Mouse (Mus musculus) midbrain, embryonic 12.5 days (tissue): ENCODE measurements around the gene Glo1. TPM values are rescaled to one million over a fixed set of nuclear protein-coding genes. Genes with fewer than 3 reads are reported as not detected.
"Not testable (repeated sequence)": the region's sequence is repeated elsewhere in the genome, so short reads cannot be mapped to it uniquely, and the experiment has no call there.

Experiments used
- ATAC-seq: fragments of 200-750 bp; cut with Nextera tagmentation; 2 replicates; pipeline ENCODE4 v1.8.0; 2017; ENCODE audit warnings: low read depth, moderate TSS enrichment, moderate library complexity; ENCODE audit not compliant: low FRiP score
- H3K27ac ChIP-seq: fragments of 300-500 bp; sonication (generic); replicated peaks from 2 replicates; pipeline ENCODE4 v1.5.1; 2016; ENCODE audit warnings: mild to moderate bottlenecking
- H3K27me3 ChIP-seq: fragments of 300-500 bp; sonication (generic); 2 replicates; pipeline ENCODE4 v1.6.1; 2016; ENCODE audit warnings: mild to moderate bottlenecking
- H3K36me3 ChIP-seq: fragments of 300-500 bp; sonication (generic); 2 replicates; pipeline ENCODE4 v1.6.1; 2016
- H3K4me1 ChIP-seq: fragments of 300-500 bp; sonication (generic); 2 replicates; pipeline ENCODE4 v1.6.1; 2016
- H3K4me2 ChIP-seq: fragments of 300-500 bp; sonication (generic); replicated peaks from 2 replicates; pipeline ENCODE4 v1.6.1; 2016; ENCODE audit warnings: mild to moderate bottlenecking, moderate library complexity
- H3K4me3 ChIP-seq: fragments of 300-500 bp; sonication (generic); 2 replicates; pipeline ENCODE4 v1.5.1; 2016; ENCODE audit warnings: mild to moderate bottlenecking
- H3K9ac ChIP-seq: fragments of 300-500 bp; sonication (generic); replicated peaks from 2 replicates; pipeline ENCODE4 v1.6.1; 2016; ENCODE audit warnings: mild to moderate bottlenecking, moderate library complexity
- H3K9me3 ChIP-seq: fragments of 300-500 bp; sonication (generic); 2 replicates; pipeline ENCODE4 v1.6.1; 2016; ENCODE audit warnings: mild to moderate bottlenecking
- WGBS: fragments of 180-500 bp; shearing (Covaris S2); methylation state at CpG from one replicate; pipeline ENCODE4 v1.1.7; 2016; 5-methylcytosine and 5-hydroxymethylcytosine counted together
- polyA plus RNA-seq: library from polyadenylated mRNA; unstranded; fragments of >200 nt; fragmentation: Nextera tagmentation; extraction: Ambion mirVana; gene quantifications from 2 replicates; pipeline ENCODE4 v1.2.1, GENCODE M21; 2016

Gene Glo1
- polyA plus RNA-seq: 207 and 215 TPM in 2 replicates

DNA sequence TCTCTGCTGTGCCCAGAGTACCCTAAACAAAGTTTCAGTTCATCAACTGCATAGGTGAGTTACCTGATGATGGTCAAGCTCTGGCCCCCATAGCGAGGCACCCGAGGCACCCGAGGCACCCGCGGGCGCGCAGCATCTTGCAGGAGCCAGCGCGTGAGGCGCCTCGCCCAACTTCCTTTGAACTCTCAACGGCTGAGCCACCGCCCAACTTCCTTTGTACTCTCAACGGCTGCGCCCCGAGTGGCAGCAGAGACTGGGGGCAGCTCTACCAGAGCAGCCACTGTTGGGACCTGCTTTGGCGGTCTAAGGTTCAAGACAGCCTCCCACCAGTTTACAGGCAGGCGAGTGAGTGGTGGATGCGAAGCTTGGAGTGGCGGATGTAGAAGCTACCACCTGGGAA lies at the start of gene Glo1:
Gene Glo1 (minus strand): TSS at position 153 of the 400 bp plus-strand sequence.
- ATAC-seq, H3K4me1 ChIP-seq, H3K4me3 ChIP-seq, H3K36me3 ChIP-seq, H3K27ac ChIP-seq, H3K27me3 ChIP-seq, H3K4me2 ChIP-seq, H3K9ac ChIP-seq, H3K9me3 ChIP-seq: not testable (repeated sequence)
- whole genome bisulfite sequencing: no CpG with 5 or more reads among the region's 20 CpGs

DNA sequence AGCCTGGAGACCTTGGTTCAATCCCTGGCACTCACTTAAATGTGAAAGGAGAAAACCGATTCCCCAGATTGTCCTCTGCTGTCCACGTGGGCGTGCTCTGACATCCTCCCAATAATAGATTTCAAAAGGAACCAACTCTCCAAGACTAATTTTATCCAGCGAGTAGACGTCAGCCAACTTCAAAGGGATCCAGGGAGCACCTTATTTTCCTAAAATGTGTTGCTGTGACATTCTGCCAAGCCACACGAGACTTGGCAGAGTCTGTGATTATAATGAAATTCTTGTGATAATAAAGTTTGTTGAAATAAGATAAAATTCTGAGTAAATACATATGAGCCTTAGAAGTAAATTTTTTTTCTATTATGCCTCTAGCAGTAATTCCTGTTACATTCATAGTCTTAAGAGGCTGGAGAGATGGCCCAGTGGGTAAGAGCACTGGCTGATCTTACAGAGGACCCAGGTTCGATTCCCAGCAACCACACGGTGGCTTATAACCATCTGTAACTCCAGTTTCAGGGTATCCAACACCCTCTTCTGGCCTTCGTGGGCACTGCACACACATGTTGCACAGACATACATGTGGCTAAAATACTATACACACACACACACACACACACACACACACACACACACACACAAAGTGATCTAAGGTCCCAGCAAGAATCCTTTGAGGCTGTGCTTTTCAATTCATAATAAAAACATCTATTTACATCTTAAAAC lies 48.5 kb upstream of the Glo1 start:
- Histone ChIP-seq H3K9me3 (no peaks in the 10 kb centered on the region), H3K27me3 (no peaks in the 10 kb centered on the region), H3K4me2 (no peak overlapping the region), H3K4me1 (0 out of 2 replicates have a peak, but pooled peaks cover 4% of the 10 kb centered on the region), H3K9ac (no peak overlapping the region), H3K4me3 (no peak overlapping the region), H3K27ac (no peak overlapping the region), H3K36me3 (no peaks in the 10 kb centered on the region)
- WGBS: 91% methylated on average over 9 of the region's 9 CpGs
- ATAC-seq: no peak

DNA sequence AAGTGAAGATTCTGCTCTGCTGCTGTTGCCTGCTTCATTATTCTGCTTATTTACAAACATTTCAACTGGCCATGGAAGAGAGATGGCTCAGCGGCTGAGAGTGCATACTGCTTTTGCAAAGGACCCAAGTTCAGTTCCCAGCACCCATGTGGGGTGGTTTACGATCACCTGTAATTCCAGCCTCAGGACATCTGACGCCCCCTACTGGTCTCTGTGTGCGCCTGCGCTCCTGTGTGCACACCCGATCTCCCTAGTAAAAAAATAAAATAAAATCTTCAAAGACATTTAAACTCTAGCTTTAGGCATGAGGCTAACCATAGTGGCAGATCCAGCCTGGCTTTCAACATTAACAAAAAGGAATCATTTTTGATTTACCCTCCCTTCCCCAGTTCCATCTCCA lies 46.4 kb upstream of the Glo1 start:
- ATAC-seq: no peak
- WGBS: 89% methylated on average over 6 of the region's 6 CpGs
- no peaks in the 10 kb centered on the region for H3K36me3 ChIP-seq
- no peak overlapping the region for H3K9ac ChIP-seq
- no peak overlapping the region for H3K4me2 ChIP-seq
- 0 out of 2 replicates have a peak, but pooled peaks cover 4% of the 10 kb centered on the region for H3K4me1 ChIP-seq
- H3K9me3 ChIP-seq: no peaks in the 10 kb centered on the region
- no peak overlapping the region for H3K4me3 ChIP-seq
- H3K27me3 ChIP-seq: no peaks in the 10 kb centered on the region
- H3K27ac ChIP-seq: peak overlapping the region; percentile 16; the same call in 1 of the 2 replicates

DNA sequence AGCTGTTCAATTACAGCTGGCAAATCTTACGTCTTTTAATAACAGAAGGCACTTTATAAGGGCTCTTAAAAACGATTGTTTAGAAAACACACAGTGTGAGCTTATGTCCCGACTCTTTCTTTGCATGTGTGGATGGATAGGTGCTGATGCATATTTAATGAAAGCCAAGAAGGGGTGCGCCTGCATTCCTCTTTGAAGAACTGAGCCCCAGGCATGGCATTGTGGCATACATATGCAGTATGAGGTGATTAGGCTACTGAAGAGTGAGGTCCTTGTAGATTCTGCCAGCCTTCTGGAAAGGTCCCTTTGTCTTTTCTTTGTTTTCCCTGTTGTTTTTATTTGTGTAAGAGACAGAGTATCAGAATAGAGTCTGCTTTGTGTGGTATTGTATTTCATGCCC lies 45.9 kb upstream of the Glo1 start:
- Histone ChIP-seq H3K4me3 (no peak overlapping the region), H3K4me2 (no peak overlapping the region), H3K36me3 (no peaks in the 10 kb centered on the region), H3K9me3 (no peaks in the 10 kb centered on the region), H3K9ac (no peak overlapping the region), H3K27ac (peak overlapping the region; percentile 16), H3K27me3 (no peaks in the 10 kb centered on the region), H3K4me1 (0 out of 2 replicates have a peak, but pooled peaks cover 4% of the 10 kb centered on the region)
- WGBS: 70% methylated on average over 4 of the region's 4 CpGs
- no peak for ATAC-seq

DNA sequence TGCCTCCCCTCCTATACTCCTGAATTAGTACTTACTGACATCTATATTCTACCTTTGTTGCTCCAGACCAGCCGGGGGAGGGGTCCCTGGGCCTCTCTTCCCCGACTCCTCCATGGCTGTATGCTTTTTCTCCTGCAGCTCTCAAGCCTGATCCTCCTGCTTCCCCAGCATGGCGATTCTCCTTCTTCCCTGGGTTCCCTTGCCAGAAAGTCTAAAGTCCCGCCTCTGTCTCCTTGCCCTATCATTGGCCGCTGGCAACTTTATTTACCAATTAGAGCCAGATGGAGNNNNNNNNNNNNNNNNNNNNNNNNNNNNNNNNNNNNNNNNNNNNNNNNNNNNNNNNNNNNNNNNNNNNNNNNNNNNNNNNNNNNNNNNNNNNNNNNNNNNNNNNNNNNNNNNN lies 38.2 kb upstream of the Glo1 start:
- Histone ChIP-seq H3K9me3 (no peaks in the 10 kb centered on the region), H3K27me3 (no peaks in the 10 kb centered on the region), H3K4me1 (no peaks in the 10 kb centered on the region), H3K9ac (no peak overlapping the region), H3K4me3 (no peak overlapping the region), H3K36me3 (no peaks in the 10 kb centered on the region), H3K27ac (no peak overlapping the region), H3K4me2 (no peak overlapping the region)
- ATAC-seq: no peak
- WGBS: 86% methylated on average over 5 of the region's 5 CpGs

DNA sequence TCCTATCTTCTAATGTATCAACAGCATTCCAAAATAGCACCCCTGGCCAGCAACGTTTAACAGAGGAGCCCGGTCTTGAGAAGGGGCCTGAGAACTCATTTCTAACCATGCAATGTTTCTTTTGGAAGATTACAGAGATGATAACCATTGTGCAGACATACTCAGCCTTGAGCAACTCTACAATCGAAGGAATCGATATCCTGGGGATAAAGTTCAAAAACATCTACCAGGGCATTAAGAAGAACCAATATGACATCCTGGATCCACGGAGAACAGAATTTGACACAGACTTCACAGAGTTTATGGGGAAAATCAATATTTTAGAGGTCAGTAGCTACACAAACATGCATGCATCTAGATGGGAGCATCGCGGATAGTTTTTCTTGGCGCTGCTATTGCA lies 36.5 kb upstream of the Glo1 start:
- no peak overlapping the region for H3K9ac ChIP-seq
- no peaks in the 10 kb centered on the region for H3K4me1 ChIP-seq
- ATAC-seq: no peak
- no peak overlapping the region for H3K4me3 ChIP-seq
- 94% methylated on average over 8 of the region's 8 CpGs for WGBS
- no peak overlapping the region for H3K4me2 ChIP-seq
- H3K36me3 ChIP-seq: no peaks in the 10 kb centered on the region
- no peaks in the 10 kb centered on the region for H3K9me3 ChIP-seq
- H3K27ac ChIP-seq: no peak overlapping the region
- no peaks in the 10 kb centered on the region for H3K27me3 ChIP-seq

DNA sequence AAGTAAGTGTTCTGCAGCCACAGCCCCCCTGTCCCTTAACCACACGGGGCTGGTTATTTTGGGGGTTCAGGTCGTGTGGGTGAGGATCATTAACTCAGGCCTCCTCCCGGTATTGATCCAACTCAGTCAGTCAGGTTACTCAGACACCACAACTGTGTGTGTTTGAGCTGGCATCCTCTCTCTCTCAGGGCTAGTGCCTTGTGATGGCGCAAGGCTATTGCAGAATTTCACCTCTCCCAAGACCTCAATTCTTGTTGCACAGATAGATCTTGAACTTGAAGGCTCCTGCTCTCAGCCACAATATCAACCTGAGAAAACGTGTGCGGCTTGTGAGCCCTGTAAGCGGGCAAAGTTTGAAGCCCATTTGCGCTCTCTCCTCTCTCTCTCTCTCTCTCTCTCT lies 35.5 kb upstream of the Glo1 start:
- Histone ChIP-seq H3K4me2 (no peak overlapping the region), H3K36me3 (no peaks in the 10 kb centered on the region), H3K9ac (no peak overlapping the region), H3K27ac (no peak overlapping the region), H3K4me3 (no peak overlapping the region), H3K27me3 (no peaks in the 10 kb centered on the region), H3K9me3 (no peaks in the 10 kb centered on the region), H3K4me1 (peaks cover 3% of the 10 kb centered on the region; the same call in 1 of the 2 replicates)
- 78% methylated on average over 8 of the region's 8 CpGs for WGBS
- ATAC-seq: no peak

DNA sequence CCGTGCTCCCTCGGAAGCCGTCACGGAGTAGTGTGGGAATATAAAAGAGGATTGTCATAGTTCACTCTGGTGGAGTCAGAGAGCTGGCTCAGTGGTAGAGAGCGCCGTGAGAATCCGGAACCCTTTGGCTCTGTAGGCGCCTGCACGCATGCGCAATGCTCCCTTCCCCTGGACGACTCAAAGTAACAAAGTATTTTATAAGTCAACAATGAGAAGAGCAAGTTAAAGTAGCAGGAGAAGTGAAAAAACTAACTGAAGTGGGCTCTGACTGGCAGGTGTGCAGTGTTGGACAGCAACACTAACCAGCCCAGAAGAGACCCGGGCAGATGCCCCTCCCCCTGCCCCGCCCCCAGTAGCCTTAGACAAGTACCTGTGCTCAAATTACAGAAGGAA lies 31.5 kb upstream of the Glo1 start:
- H3K4me1 ChIP-seq: peaks cover 3% of the 10 kb centered on the region; the same call in 1 of the 2 replicates
- ATAC-seq: 0 out of 2 replicates have a peak, but pooled peaks have one; percentile 52
- peak overlapping the region; percentile 46; the same call in 1 of the 2 replicates for H3K27ac ChIP-seq
- no peaks in the 10 kb centered on the region for H3K36me3 ChIP-seq
- no peaks in the 10 kb centered on the region for H3K9me3 ChIP-seq
- no peaks in the 10 kb centered on the region for H3K27me3 ChIP-seq
- H3K4me3 ChIP-seq: peak overlapping the region; percentile 39
- 17% methylated on average over 13 of the region's 13 CpGs for WGBS
- peak overlapping the region; percentile 52 for H3K4me2 ChIP-seq
- peak overlapping the region; percentile 49; the same call in 1 of the 2 replicates for H3K9ac ChIP-seq

DNA sequence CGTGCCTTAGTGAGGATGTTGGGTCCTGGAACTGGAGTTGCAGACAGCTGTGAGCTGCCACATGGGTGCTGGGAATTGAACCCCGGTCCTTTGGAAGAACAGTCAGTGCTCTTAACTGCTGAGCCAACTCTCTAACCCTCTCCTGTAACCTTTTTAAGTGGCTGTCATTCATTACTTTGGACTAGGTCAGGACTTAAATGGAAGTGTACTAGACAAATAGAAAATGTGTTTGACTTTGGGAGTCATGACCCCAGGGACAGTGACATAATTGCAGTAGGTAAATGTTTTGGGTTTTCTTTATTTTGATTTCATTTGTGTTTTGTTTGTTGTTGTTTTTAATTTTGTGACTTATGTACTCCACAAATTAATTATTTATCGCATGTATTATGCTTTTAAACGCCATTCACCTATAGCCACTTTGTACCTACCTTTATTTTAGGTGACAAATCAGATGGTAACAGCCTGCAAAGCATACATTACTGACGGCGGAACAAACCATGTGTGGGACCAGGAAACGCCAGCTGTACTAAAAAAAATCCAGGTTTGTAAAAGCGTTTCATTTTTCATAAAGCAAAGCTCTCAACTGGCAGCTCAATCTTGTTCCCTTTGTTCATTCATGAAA lies 31.0 kb upstream of the Glo1 start:
- no peak for ATAC-seq
- Histone ChIP-seq H3K9ac (peak overlapping the region; percentile 49; the same call in 1 of the 2 replicates), H3K4me3 (peak overlapping the region; percentile 39), H3K27me3 (no peaks in the 10 kb centered on the region), H3K4me2 (peak overlapping the region; percentile 52), H3K27ac (peak overlapping the region; percentile 46; the same call in 1 of the 2 replicates), H3K9me3 (no peaks in the 10 kb centered on the region), H3K4me1 (peaks cover 3% of the 10 kb centered on the region; the same call in 1 of the 2 replicates), H3K36me3 (no peaks in the 10 kb centered on the region)
- 60% methylated on average over 8 of the region's 8 CpGs for WGBS

DNA sequence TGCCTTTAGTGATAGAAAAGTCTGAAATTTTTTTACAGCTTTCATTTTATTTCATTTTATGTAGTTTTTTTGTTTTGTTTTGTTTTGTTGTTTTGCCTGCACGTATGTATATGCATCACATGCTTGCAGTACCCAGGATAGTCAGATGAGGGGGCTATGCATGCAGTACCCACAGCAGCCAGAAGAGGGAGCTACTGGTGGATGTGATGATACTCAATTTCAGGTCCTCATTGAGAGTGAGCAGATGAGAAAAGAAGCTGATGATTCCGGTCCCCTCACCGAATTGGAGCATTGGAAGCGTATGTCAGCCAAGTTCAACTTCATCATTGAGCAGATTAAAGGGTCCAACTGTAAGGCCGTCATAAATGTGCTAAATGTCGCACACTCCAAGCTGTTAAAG lies 26.3 kb upstream of the Glo1 start:
- Histone ChIP-seq H3K27me3 (no peaks in the 10 kb centered on the region), H3K4me1 (peaks cover 3% of the 10 kb centered on the region; the same call in 1 of the 2 replicates), H3K36me3 (no peaks in the 10 kb centered on the region), H3K9ac (no peak overlapping the region), H3K4me3 (no peak overlapping the region), H3K9me3 (0 out of 2 replicates have a peak, but pooled peaks cover 3% of the 10 kb centered on the region), H3K4me2 (no peak overlapping the region), H3K27ac (no peak overlapping the region)
- WGBS: 98% methylated on average over 6 of the region's 6 CpGs
- no peak for ATAC-seq

DNA sequence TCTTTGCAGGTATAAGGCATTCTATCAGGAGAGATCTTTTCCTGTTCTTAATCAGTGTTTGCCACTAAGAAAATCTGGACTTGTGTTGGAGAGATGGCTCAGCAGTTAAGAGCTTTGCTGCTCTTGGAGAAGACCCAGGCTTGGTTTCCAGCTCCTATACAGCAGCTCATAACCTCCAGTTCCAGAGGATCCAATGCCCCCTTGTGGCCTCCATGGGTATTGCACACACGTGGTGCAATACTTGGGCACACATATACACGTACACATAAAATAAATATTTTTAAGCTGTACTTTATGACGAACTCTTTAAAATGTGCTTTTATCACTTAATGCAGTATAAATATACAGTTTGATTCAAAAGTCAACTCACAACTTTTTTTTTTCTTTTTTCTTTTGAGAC lies 22.1 kb upstream of the Glo1 start:
- no peaks in the 10 kb centered on the region for H3K4me1 ChIP-seq
- H3K27ac ChIP-seq: no peak overlapping the region
- H3K27me3 ChIP-seq: no peaks in the 10 kb centered on the region
- no peak overlapping the region for H3K4me2 ChIP-seq
- H3K4me3 ChIP-seq: no peak overlapping the region
- no peak for ATAC-seq
- WGBS: 87% methylated on average over 3 of the region's 3 CpGs
- no peaks in the 10 kb centered on the region for H3K36me3 ChIP-seq
- H3K9ac ChIP-seq: no peak overlapping the region
- H3K9me3 ChIP-seq: 0 out of 2 replicates have a peak, but pooled peaks cover 3% of the 10 kb centered on the region

DNA sequence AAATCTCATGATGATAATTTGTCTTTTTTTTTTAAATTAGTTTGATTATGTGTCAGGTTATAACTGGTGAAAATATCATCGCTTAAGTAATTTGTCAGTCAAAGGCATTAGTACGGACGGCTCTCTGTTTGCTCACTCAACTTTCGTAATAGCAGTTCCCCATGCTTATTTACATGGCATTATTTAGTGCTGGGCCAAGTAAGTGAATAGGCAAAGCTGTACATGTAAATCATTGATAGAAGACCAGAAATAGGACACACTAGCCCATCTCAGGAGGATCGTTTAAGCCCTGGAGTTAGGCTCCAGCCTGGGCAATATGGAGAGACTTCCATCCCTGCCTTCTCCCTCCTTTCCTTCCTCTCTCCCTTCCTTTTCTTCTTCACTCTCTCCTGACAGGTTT lies 14.2 kb upstream of the Glo1 start:
- Histone ChIP-seq H3K36me3 (no peaks in the 10 kb centered on the region), H3K9ac (no peak overlapping the region), H3K4me1 (0 out of 2 replicates have a peak, but pooled peaks cover 4% of the 10 kb centered on the region), H3K27me3 (0 out of 2 replicates have a peak, but pooled peaks cover 3% of the 10 kb centered on the region), H3K9me3 (no peaks in the 10 kb centered on the region), H3K4me2 (no peak overlapping the region), H3K27ac (no peak overlapping the region), H3K4me3 (no peak overlapping the region)
- WGBS: 92% methylated on average over 5 of the region's 5 CpGs
- no peak for ATAC-seq
